In the genomic region with DNA sequence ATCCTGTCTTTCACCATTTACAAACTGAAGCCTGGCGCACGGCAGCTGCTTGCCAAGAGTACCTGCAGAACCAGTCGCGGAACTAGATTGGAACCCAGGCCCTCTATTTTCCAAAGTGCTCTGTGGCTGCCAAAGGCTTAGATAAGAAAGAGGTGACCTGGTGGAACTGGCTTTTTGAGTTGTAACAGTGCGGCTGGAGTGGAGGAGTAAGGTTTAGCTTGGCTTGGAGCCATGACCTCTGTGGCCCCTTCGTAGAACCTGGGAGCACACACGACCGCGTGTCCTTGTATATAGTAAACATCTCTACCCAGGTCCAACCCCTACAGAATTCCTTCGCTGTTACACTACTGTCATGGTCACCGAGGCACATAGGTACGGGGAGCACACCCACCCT, we compare ENCODE assay signal across 8 mouse cellular contexts. TPM values are rescaled to one million over a fixed set of nuclear protein-coding genes. Genes with fewer than 3 reads are reported as not detected.
DNase-seq lines count a peak whose midpoint lies in the region; ATAC-seq and TF ChIP-seq lines count a peak whose summit lies in the region.

No protein-coding gene starts in this region.

- peak overlapping the region; percentile 86 for H3K9ac ChIP-seq in hindbrain, embryonic 15.5 days
- H3K9ac ChIP-seq in liver, embryonic 15.5 days = 0 out of 2 replicates have a peak overlapping the region, but pooled peaks have one; percentile 45
- peak overlapping the region; percentile 84 for H3K9ac ChIP-seq in neural tube, embryonic 15.5 days (replicated peaks)

- H3K4me2 ChIP-seq in hindbrain, embryonic 15.5 days = peak overlapping the region; percentile 89
- peak overlapping the region; percentile 88 for H3K4me2 ChIP-seq in liver, embryonic 15.5 days
- H3K4me2 ChIP-seq in neural tube, embryonic 15.5 days = peak overlapping the region; percentile 92

- peak; percentile 8 for ATAC-seq in common myeloid progenitor, adult 5-6 weeks (replicated peaks; ENCODE audit: low read depth, poor library complexity, severe bottlenecking)
- peak; percentile 36 for ATAC-seq in hindbrain, embryonic 15.5 days (ENCODE audit: low FRiP score, low read depth)
- peak; percentile 60 for ATAC-seq in liver, embryonic 15.5 days (ENCODE audit: insufficient read depth)
- peak; percentile 40 for ATAC-seq in neural tube, embryonic 15.5 days (ENCODE audit: low FRiP score)

- DNase-seq in gastrocnemius, adult 2 months = no peak
- DNase-seq in gastrocnemius, adult 8-10 months (ENCODE audit: low spot score in 2 of 2) = no peak
- DNase-seq in left cerebral cortex, postnatal 4 days = no peak
- DNase-seq in retina, embryonic 14.5 days (ENCODE audit: low spot score) = no peak

- peak overlapping the region; percentile 85 for H3K27ac ChIP-seq in gastrocnemius, adult 2 months
- peak overlapping the region; percentile 75 for H3K27ac ChIP-seq in hindbrain, embryonic 15.5 days (replicated peaks)
- H3K27ac ChIP-seq in liver, embryonic 15.5 days (replicated peaks) = no peak overlapping the region
- H3K27ac ChIP-seq in neural tube, embryonic 15.5 days (replicated peaks) = peak overlapping the region; percentile 81

- WGBS in hindbrain, embryonic 15.5 days = 30% methylated on average over 12 of the region's 12 CpGs
- WGBS in liver, embryonic 15.5 days (ENCODE audit: insufficient replicate concordance) = 32% methylated on average over 12 of the region's 12 CpGs
- WGBS in neural tube, embryonic 15.5 days = 30% methylated on average over 12 of the region's 12 CpGs

- H3K4me3 ChIP-seq in gastrocnemius, adult 2 months = peak overlapping the region; percentile 81
- peak overlapping the region; percentile 60 for H3K4me3 ChIP-seq in hindbrain, embryonic 15.5 days
- peak overlapping the region; percentile 60 for H3K4me3 ChIP-seq in liver, embryonic 15.5 days (replicated peaks)
- H3K4me3 ChIP-seq in neural tube, embryonic 15.5 days (replicated peaks) = peak overlapping the region; percentile 64

- intact Hi-C loops in gastrocnemius, adult 2 months (cut with DNase I) = no loop called here
- intact Hi-C loops in left cerebral cortex, postnatal 4 days (cut with DNase I) = no loop called here

- no peaks in the 10 kb centered on the region for H3K27me3 ChIP-seq in hindbrain, embryonic 15.5 days
- peaks cover 64% of the 10 kb centered on the region for H3K27me3 ChIP-seq in liver, embryonic 15.5 days
- no peaks in the 10 kb centered on the region for H3K27me3 ChIP-seq in neural tube, embryonic 15.5 days (replicated peaks)

- H3K9me3 ChIP-seq in hindbrain, embryonic 15.5 days = no peaks in the 10 kb centered on the region
- H3K9me3 ChIP-seq in liver, embryonic 15.5 days (replicated peaks) = no peaks in the 10 kb centered on the region
- H3K9me3 ChIP-seq in neural tube, embryonic 15.5 days (replicated peaks) = no peaks in the 10 kb centered on the region

- peaks cover 38% of the 10 kb centered on the region for H3K4me1 ChIP-seq in hindbrain, embryonic 15.5 days (replicated peaks)
- peaks cover 47% of the 10 kb centered on the region for H3K4me1 ChIP-seq in liver, embryonic 15.5 days (replicated peaks)
- peaks cover 46% of the 10 kb centered on the region for H3K4me1 ChIP-seq in neural tube, embryonic 15.5 days

- no peaks in the 10 kb centered on the region for H3K36me3 ChIP-seq in hindbrain, embryonic 15.5 days
- no peaks in the 10 kb centered on the region for H3K36me3 ChIP-seq in liver, embryonic 15.5 days (replicated peaks)
- H3K36me3 ChIP-seq in neural tube, embryonic 15.5 days = no peaks in the 10 kb centered on the region

- TF ChIP-seq CTCF in gastrocnemius, adult 2 months (IDR thresholded peaks at IDR 0.05) = no peak

RNA-seq across cellular contexts. Expression of gene Epb41l1, which starts 54.2 kb away (rescaled TPM):
- total RNA-seq in gastrocnemius, adult 2 months (2021) = 1 to 10 TPM; 3.8 to 4.6 TPM
- total RNA-seq in gastrocnemius, adult 8-10 months (2022) = 1 to 10 TPM; 3.0 to 6.0 (median 3.5) TPM
- 0.34 and 1.3 TPM in 2 replicates for total RNA-seq in common myeloid progenitor, adult 5-6 weeks (2017)
- polyA plus RNA-seq in hindbrain, embryonic 15.5 days (2015; fragmentation: Nextera tagmentation; extraction: Ambion mirVana) = 15.7 and 16.1 TPM in 2 replicates
- 0.54 and 0.55 TPM in 2 replicates for polyA plus RNA-seq in liver, embryonic 15.5 days (2015; fragmentation: Nextera tagmentation; extraction: Ambion mirVana)
- polyA plus RNA-seq in neural tube, embryonic 15.5 days (2015; fragmentation: Nextera tagmentation; extraction: Ambion mirVana) = 12.3 and 14.8 TPM in 2 replicates
- total RNA-seq in left cerebral cortex, postnatal 4 days (2021) = 100 to 1,000 TPM; 229 to 236 TPM

Comparison
In these comparisons a context has a peak if more than half of its experiments do, and no peak if none do; other contexts are left out.
1. ATAC-seq: peak in every context shown above with its lines; median percentile 60 in liver, embryonic 15.5 days; 40 in neural tube, embryonic 15.5 days; 36 in hindbrain, embryonic 15.5 days; 8 in common myeloid progenitor, adult 5-6 weeks.
2. RNA of gene Epb41l1, which starts 54.2 kb away (total RNA-seq): 229 to 236 TPM in left cerebral cortex, postnatal 4 days; 3.8 to 4.6 TPM in gastrocnemius, adult 2 months, 3.0 to 6.0 TPM in gastrocnemius, adult 8-10 months and 0.34 to 1.3 TPM in common myeloid progenitor, adult 5-6 weeks; every median in the first group is over 10 times any median in the second.
3. Peak in every context shown above with its lines, with median percentiles within 50 percentile points of each other: H3K4me3 ChIP-seq, H3K4me2 ChIP-seq and H3K9ac ChIP-seq.